Mouse (Mus musculus) liver, embryonic 16.5 days (tissue): ENCODE measurements at regions not wholly inside any gene's neighbourhood (a gene's known extent, or its start where the extent isn't known, plus 50 kb on each side); places are given as distances from the start of the nearest gene placed in this dataset.

Source experiments
- ATAC-seq: fragments of 200-750 bp; cut with Nextera tagmentation; 2 replicates; pipeline ENCODE4 v1.8.0; 2017; ENCODE audit warnings: low read depth, mild to moderate bottlenecking, moderate number of reproducible peaks, moderate library complexity
- H3K27ac ChIP-seq: fragments of 300-500 bp; sonication (generic); 2 replicates; pipeline ENCODE4 v1.5.1; 2014; ENCODE audit warnings: mild to moderate bottlenecking, low read length
- H3K27me3 ChIP-seq: fragments of 300-500 bp; sonication (generic); 2 replicates; pipeline ENCODE4 v1.6.1; 2014; ENCODE audit warnings: low read depth, low read length, mixed read lengths; ENCODE audit not compliant: control insufficient read depth, insufficient read depth
- H3K36me3 ChIP-seq: fragments of 300-500 bp; sonication (generic); 2 replicates; pipeline ENCODE4 v1.6.1; 2014; ENCODE audit warnings: mild to moderate bottlenecking; ENCODE audit not compliant: control insufficient read depth, insufficient read depth
- H3K4me1 ChIP-seq: fragments of 300-500 bp; sonication (generic); 2 replicates; pipeline ENCODE4 v1.6.1; 2014; ENCODE audit warnings: low read depth, low read length, mixed read lengths; ENCODE audit not compliant: control insufficient read depth
- H3K4me2 ChIP-seq: fragments of 300-500 bp; sonication (generic); 2 replicates; pipeline ENCODE4 v1.6.1; 2014; ENCODE audit warnings: low read depth, low read length, mixed read lengths
- H3K4me3 ChIP-seq: fragments of 300-500 bp; sonication (generic); 2 replicates; pipeline ENCODE4 v1.5.1; 2014; ENCODE audit warnings: low read depth, mild to moderate bottlenecking, low read length
- H3K9ac ChIP-seq: fragments of 300-500 bp; sonication (generic); 2 replicates; pipeline ENCODE4 v1.6.1; 2014; ENCODE audit warnings: low read depth, low read length
- H3K9me3 ChIP-seq: fragments of 300-500 bp; sonication (generic); replicated peaks from 2 replicates; pipeline ENCODE4 v1.6.1; 2016; ENCODE audit warnings: low read length; ENCODE audit not compliant: control insufficient read depth
- WGBS: fragments of 180-500 bp; shearing (Covaris S2); extraction: QIAGEN DNeasy Blood & Tissue Kit; methylation state at CpG from one replicate; pipeline ENCODE4 v1.1.7; 2014; ENCODE audit not compliant: insufficient replicate concordance; 5-methylcytosine and 5-hydroxymethylcytosine counted together

- Histone ChIP-seq H3K27me3 (no peaks in the 10 kb centered on the region), H3K4me3 (no peak overlapping the region), H3K36me3 (no peaks in the 10 kb centered on the region), H3K9me3 (no peaks in the 10 kb centered on the region), H3K4me1 (no peaks in the 10 kb centered on the region), H3K27ac (no peak overlapping the region), H3K4me2 (no peak overlapping the region), H3K9ac (no peak overlapping the region)
- 66% methylated on average over 8 of the region's 8 CpGs for WGBS
- ATAC-seq = no peak
These were observed 416.0 kb upstream of the Slc35b3 start for GRCm38 (mm10) chr13:39376677-39377076.

- H3K4me3 ChIP-seq = no peak overlapping the region
- H3K27ac ChIP-seq = no peak overlapping the region
- H3K4me1 ChIP-seq = no peaks in the 10 kb centered on the region
- 76% methylated on average over 6 of the region's 6 CpGs for WGBS
- H3K4me2 ChIP-seq = no peak overlapping the region
- H3K9me3 ChIP-seq = no peaks in the 10 kb centered on the region
- H3K9ac ChIP-seq = no peak overlapping the region
- no peaks in the 10 kb centered on the region for H3K36me3 ChIP-seq
- no peaks in the 10 kb centered on the region for H3K27me3 ChIP-seq
- no peak for ATAC-seq
These were observed 415.6 kb upstream of the Slc35b3 start for GRCm38 (mm10) chr13:39376269-39376668.

GRCm38 (mm10) chr13:39372565-39372964 is 411.9 kb upstream of the Slc35b3 start:
- H3K4me1 ChIP-seq = no peaks in the 10 kb centered on the region
- no peak overlapping the region for H3K4me2 ChIP-seq
- no peaks in the 10 kb centered on the region for H3K9me3 ChIP-seq
- no peaks in the 10 kb centered on the region for H3K36me3 ChIP-seq
- no peaks in the 10 kb centered on the region for H3K27me3 ChIP-seq
- no peak for ATAC-seq
- no peak overlapping the region for H3K9ac ChIP-seq
- no peak overlapping the region for H3K27ac ChIP-seq
- 56% methylated on average over 3 of the region's 3 CpGs for WGBS
- no peak overlapping the region for H3K4me3 ChIP-seq

- Histone ChIP-seq H3K4me1 (no peaks in the 10 kb centered on the region), H3K9me3 (no peaks in the 10 kb centered on the region), H3K9ac (no peak overlapping the region), H3K36me3 (no peaks in the 10 kb centered on the region), H3K27me3 (no peaks in the 10 kb centered on the region), H3K27ac (no peak overlapping the region), H3K4me2 (no peak overlapping the region), H3K4me3 (no peak overlapping the region)
- WGBS = 50% methylated on average over 4 of the region's 4 CpGs
- no peak for ATAC-seq
These were observed 403.0 kb upstream of the Slc35b3 start for GRCm38 (mm10) chr13:39363637-39364036.

- Histone ChIP-seq H3K4me2 (no peak overlapping the region), H3K4me1 (no peaks in the 10 kb centered on the region), H3K27me3 (no peaks in the 10 kb centered on the region), H3K9me3 (no peaks in the 10 kb centered on the region), H3K27ac (no peak overlapping the region), H3K36me3 (no peaks in the 10 kb centered on the region), H3K4me3 (no peak overlapping the region), H3K9ac (no peak overlapping the region)
- ATAC-seq = no peak
- WGBS = 80% methylated on average over 13 of the region's 13 CpGs
These were observed 401.9 kb upstream of the Slc35b3 start for GRCm38 (mm10) chr13:39362536-39362935.

GRCm38 (mm10) chr13:39351606-39352005 is 390.9 kb upstream of the Slc35b3 start:
- Histone ChIP-seq H3K27ac (no peak overlapping the region), H3K9ac (no peak overlapping the region), H3K27me3 (no peaks in the 10 kb centered on the region), H3K36me3 (no peaks in the 10 kb centered on the region), H3K4me3 (no peak overlapping the region), H3K4me1 (no peaks in the 10 kb centered on the region), H3K9me3 (no peaks in the 10 kb centered on the region), H3K4me2 (no peak overlapping the region)
- ATAC-seq = no peak
- WGBS = 40% methylated on average over 2 of the region's 2 CpGs

- ATAC-seq = no peak
- Histone ChIP-seq H3K27me3 (no peaks in the 10 kb centered on the region), H3K4me1 (no peaks in the 10 kb centered on the region), H3K9me3 (no peaks in the 10 kb centered on the region), H3K9ac (no peak overlapping the region), H3K4me2 (no peak overlapping the region), H3K27ac (no peak overlapping the region), H3K4me3 (no peak overlapping the region), H3K36me3 (no peaks in the 10 kb centered on the region)
- 67% methylated on average over 12 of the region's 12 CpGs for WGBS
These were observed 390.0 kb upstream of the Slc35b3 start for GRCm38 (mm10) chr13:39350668-39351067.

GRCm38 (mm10) chr13:39347761-39348160 is 387.1 kb upstream of the Slc35b3 start:
- Histone ChIP-seq H3K27ac (no peak overlapping the region), H3K27me3 (no peaks in the 10 kb centered on the region), H3K4me2 (no peak overlapping the region), H3K4me1 (no peaks in the 10 kb centered on the region), H3K36me3 (no peaks in the 10 kb centered on the region), H3K9ac (no peak overlapping the region), H3K9me3 (no peaks in the 10 kb centered on the region), H3K4me3 (no peak overlapping the region)
- 69% methylated on average over 6 of the region's 6 CpGs for WGBS
- no peak for ATAC-seq

GRCm38 (mm10) chr13:39334874-39335273 is 374.2 kb upstream of the Slc35b3 start:
- H3K36me3 ChIP-seq = no peaks in the 10 kb centered on the region
- H3K27ac ChIP-seq = no peak overlapping the region
- H3K9me3 ChIP-seq = no peaks in the 10 kb centered on the region
- H3K4me2 ChIP-seq = no peak overlapping the region
- WGBS = 37% methylated on average over 7 of the region's 7 CpGs
- no peak overlapping the region for H3K4me3 ChIP-seq
- H3K9ac ChIP-seq = no peak overlapping the region
- no peak for ATAC-seq
- H3K27me3 ChIP-seq = no peaks in the 10 kb centered on the region
- H3K4me1 ChIP-seq = no peaks in the 10 kb centered on the region

- no peaks in the 10 kb centered on the region for H3K4me1 ChIP-seq
- H3K9ac ChIP-seq = no peak overlapping the region
- WGBS = 52% methylated on average over 3 of the region's 3 CpGs
- no peak overlapping the region for H3K4me2 ChIP-seq
- H3K27ac ChIP-seq = no peak overlapping the region
- H3K27me3 ChIP-seq = no peaks in the 10 kb centered on the region
- no peak overlapping the region for H3K4me3 ChIP-seq
- no peaks in the 10 kb centered on the region for H3K9me3 ChIP-seq
- H3K36me3 ChIP-seq = no peaks in the 10 kb centered on the region
- ATAC-seq = no peak
These were observed 369.1 kb upstream of the Slc35b3 start for GRCm38 (mm10) chr13:39329794-39330193.
